Mouse (Mus musculus): ENCODE measurements around the gene Lrrc36. TPM values are rescaled to one million over a fixed set of nuclear protein-coding genes. Genes with fewer than 3 reads are reported as not detected.

Gene Lrrc36
- total and polyA plus RNA-seq, 3 experiments: 0.19 to 0.34 (median 0.26) TPM

- no peak overlapping the region for H3K9ac ChIP-seq (ENCODE audit: insufficient read depth, low read depth)
- no peak for DNase-seq (ENCODE audit: extremely low read depth)
- H3K4me3 ChIP-seq (replicated peaks in 1 of 3; ENCODE audit: low read depth in 2 of 3, low read length in 2 of 3, poor library complexity in 1 of 3): no peak overlapping the region
- no peak overlapping the region for H3K4me2 ChIP-seq (ENCODE audit: insufficient read depth, low read depth, poor library complexity, severe bottlenecking)
- no peaks in the 10 kb centered on the region for H3K9me3 ChIP-seq (replicated peaks; ENCODE audit: low read length)
- H3K79me2 ChIP-seq (replicated peaks; ENCODE audit: control insufficient read depth, extremely low read depth, insufficient read depth, poor library complexity, severe bottlenecking): no peaks in the 10 kb centered on the region
- no peak for TF ChIP-seq MEF2A (IDR thresholded peaks at IDR 0.05; ENCODE audit: borderline replicate concordance, low read depth, low read length)
- no peak for TF ChIP-seq ZMIZ1 (IDR thresholded peaks at IDR 0.05; ENCODE audit: low read depth, low read length)
- no peak for TF ChIP-seq KAT2A (IDR thresholded peaks at IDR 0.05; ENCODE audit: insufficient replicate concordance, low read length)
- TF ChIP-seq GABPA (IDR thresholded peaks at IDR 0.05; ENCODE audit: insufficient replicate concordance, low read depth, low read length): no peak
- no peak for TF ChIP-seq ZKSCAN1 (IDR thresholded peaks at IDR 0.05; ENCODE audit: borderline replicate concordance, low read depth, low read length)
- no peak for TF ChIP-seq POLR2A (IDR thresholded peaks at IDR 0.05; ENCODE audit: low read depth, low read length)
- no peak for TF ChIP-seq SIN3A (IDR thresholded peaks at IDR 0.05; ENCODE audit: low read length)
- no peak for TF ChIP-seq MAFK (IDR thresholded peaks at IDR 0.05; ENCODE audit: insufficient replicate concordance, low read length)
- TF ChIP-seq MAZ (IDR thresholded peaks at IDR 0.05; ENCODE audit: low read depth, low read length): no peak
- TF ChIP-seq RAD21 (IDR thresholded peaks at IDR 0.05; ENCODE audit: low read depth, low read length): no peak
- TF ChIP-seq ZC3H11A (IDR thresholded peaks at IDR 0.05; ENCODE audit: low read depth, low read length): no peak
- no peak for TF ChIP-seq TBP (conservative IDR thresholded peaks at IDR 0.05; ENCODE audit: low read depth, low read length)
- no peak for TF ChIP-seq USF2 (conservative IDR thresholded peaks at IDR 0.05; ENCODE audit: low read depth, low read length)
- no peak for TF ChIP-seq CHD1 (IDR thresholded peaks at IDR 0.05; ENCODE audit: low read depth, low read length)
- no peak for TF ChIP-seq BHLHE40 (IDR thresholded peaks at IDR 0.05; ENCODE audit: low read depth, low read length)
- in situ Hi-C loops (cut with MboI; ENCODE audit: low pct_ligation_motif_present, low pct_unique_long_range_greater_than_20kb, low sequenced_read_pairs) (no loop called here), dilution Hi-C loops (cut with MboI; ENCODE audit: extremely low pct_ligation_motif_present, extremely low pct_unique_long_range_greater_than_20kb, low sequenced_read_pairs) (no loop called here)
- no peaks in the 10 kb centered on the region for H3K36me3 ChIP-seq (replicated peaks in 1 of 2; ENCODE audit: control insufficient read depth in 1 of 2, insufficient read depth in 1 of 2, low read length in 1 of 2)
- H3K27me3 ChIP-seq (replicated peaks): peaks cover 26% of the 10 kb centered on the region
- H3K4me1 ChIP-seq (ENCODE audit: control insufficient read depth in 1 of 2, insufficient read depth in 2 of 2): no peaks in the 10 kb centered on the region
- H3K27ac ChIP-seq (ENCODE audit: insufficient read depth, low read depth): no peak overlapping the region
Observed at GRCm38 (mm10) chr8:105433511-105433910, 20.1 kb downstream of the Lrrc36 start.

GRCm38 (mm10) chr8:105434136-105434535, 20.8 kb downstream of the Lrrc36 start:
- dilution Hi-C loops (cut with MboI; ENCODE audit: extremely low pct_ligation_motif_present, extremely low pct_unique_long_range_greater_than_20kb, low sequenced_read_pairs): no loop called here
- in situ Hi-C loops (cut with MboI; ENCODE audit: low pct_ligation_motif_present, low pct_unique_long_range_greater_than_20kb, low sequenced_read_pairs): no loop called here
- Histone ChIP-seq H3K4me1 (ENCODE audit: control insufficient read depth in 1 of 2, insufficient read depth in 2 of 2) (no peaks in the 10 kb centered on the region), H3K27me3 (replicated peaks) (peaks cover 26% of the 10 kb centered on the region), H3K4me3 (replicated peaks in 1 of 3; ENCODE audit: low read depth in 2 of 3, low read length in 2 of 3, poor library complexity in 1 of 3) (no peak overlapping the region), H3K9me3 (replicated peaks; ENCODE audit: low read length) (no peaks in the 10 kb centered on the region), H3K27ac (ENCODE audit: insufficient read depth, low read depth) (no peak overlapping the region), H3K36me3 (replicated peaks in 1 of 2; ENCODE audit: control insufficient read depth in 1 of 2, insufficient read depth in 1 of 2, low read length in 1 of 2) (no peaks in the 10 kb centered on the region), H3K9ac (ENCODE audit: insufficient read depth, low read depth) (no peak overlapping the region), H3K4me2 (ENCODE audit: insufficient read depth, low read depth, poor library complexity, severe bottlenecking) (no peak overlapping the region), H3K79me2 (replicated peaks; ENCODE audit: control insufficient read depth, extremely low read depth, insufficient read depth, poor library complexity, severe bottlenecking) (no peaks in the 10 kb centered on the region)
- TF ChIP-seq ZNF384 (IDR thresholded peaks at IDR 0.05; ENCODE audit: low read depth, low read length) (no peak), TCF12 (IDR thresholded peaks at IDR 0.05; ENCODE audit: low read depth, low read length) (no peak), KAT2A (IDR thresholded peaks at IDR 0.05; ENCODE audit: insufficient replicate concordance, low read length) (no peak), SIN3A (IDR thresholded peaks at IDR 0.05; ENCODE audit: low read length) (no peak)
- DNase-seq (ENCODE audit: extremely low read depth): no peak
